Mouse (Mus musculus): ENCODE results near the gene Xpr1.

The Xpr1 gene

DNA sequence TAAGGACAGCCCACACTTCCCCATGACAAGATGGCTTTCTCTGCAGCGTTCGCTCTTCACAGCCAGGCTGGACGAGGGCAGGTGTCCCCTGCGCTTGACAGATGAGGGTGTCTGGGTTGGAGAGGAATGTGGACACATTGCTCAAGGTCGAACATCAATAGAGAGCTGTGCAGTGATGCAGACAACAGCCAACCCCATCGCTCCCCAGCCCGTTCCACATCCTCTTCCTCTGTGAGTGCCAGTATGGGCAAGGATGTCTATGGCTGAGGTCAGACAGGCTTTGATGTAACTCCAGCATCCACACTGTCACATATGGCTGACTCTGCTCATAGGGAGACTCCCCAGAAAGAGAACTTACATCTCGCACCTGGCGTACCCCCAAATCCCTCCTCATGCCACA, 183.8 kb downstream of the Xpr1 start:
- no peak for DNase-seq (ENCODE audit: extremely low read depth, insufficient read length, low spot score)

DNA sequence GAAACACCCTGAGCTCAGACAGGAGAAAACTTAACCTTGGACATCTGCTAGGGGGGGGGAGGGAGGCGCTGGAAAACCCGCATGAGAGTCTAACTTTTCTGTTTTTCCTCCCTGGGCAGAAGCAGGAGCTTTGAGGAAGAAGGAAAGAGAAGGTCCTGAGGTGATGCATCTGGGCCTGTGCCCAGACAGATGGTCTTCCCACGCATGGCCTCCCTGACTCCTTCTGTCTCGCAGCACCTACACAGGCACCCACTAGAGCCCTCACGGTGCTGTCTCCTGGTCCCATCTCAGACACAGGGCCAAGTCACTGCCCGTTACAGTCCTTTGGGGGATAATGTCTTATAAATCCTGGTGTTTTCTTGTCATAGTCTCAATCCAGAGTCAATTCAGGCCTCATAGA, 184.4 kb downstream of the Xpr1 start:
- DNase-seq (ENCODE audit: extremely low read depth, insufficient read length, low spot score): no peak

DNA sequence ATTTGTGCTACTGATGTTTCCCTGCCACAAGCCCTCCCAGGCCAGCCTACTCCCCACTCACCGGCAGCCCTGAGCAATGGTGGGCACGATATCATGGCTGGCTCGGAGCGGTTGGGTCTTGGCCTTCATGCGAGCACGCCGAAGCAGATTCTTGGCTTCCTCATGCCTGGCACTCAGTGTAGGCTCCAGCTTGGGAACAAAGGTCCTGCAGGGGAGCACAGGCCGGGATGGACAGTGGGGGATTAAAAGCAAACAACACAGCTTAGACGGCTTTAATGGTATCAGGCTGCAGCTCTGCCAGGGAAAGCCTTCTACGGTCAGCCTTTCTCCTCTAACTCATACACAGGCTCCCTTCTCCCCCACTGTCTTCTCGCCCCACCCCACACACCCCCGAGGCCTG, 184.8 kb downstream of the Xpr1 start:
- no peak for DNase-seq (ENCODE audit: extremely low read depth, insufficient read length, low spot score)

DNA sequence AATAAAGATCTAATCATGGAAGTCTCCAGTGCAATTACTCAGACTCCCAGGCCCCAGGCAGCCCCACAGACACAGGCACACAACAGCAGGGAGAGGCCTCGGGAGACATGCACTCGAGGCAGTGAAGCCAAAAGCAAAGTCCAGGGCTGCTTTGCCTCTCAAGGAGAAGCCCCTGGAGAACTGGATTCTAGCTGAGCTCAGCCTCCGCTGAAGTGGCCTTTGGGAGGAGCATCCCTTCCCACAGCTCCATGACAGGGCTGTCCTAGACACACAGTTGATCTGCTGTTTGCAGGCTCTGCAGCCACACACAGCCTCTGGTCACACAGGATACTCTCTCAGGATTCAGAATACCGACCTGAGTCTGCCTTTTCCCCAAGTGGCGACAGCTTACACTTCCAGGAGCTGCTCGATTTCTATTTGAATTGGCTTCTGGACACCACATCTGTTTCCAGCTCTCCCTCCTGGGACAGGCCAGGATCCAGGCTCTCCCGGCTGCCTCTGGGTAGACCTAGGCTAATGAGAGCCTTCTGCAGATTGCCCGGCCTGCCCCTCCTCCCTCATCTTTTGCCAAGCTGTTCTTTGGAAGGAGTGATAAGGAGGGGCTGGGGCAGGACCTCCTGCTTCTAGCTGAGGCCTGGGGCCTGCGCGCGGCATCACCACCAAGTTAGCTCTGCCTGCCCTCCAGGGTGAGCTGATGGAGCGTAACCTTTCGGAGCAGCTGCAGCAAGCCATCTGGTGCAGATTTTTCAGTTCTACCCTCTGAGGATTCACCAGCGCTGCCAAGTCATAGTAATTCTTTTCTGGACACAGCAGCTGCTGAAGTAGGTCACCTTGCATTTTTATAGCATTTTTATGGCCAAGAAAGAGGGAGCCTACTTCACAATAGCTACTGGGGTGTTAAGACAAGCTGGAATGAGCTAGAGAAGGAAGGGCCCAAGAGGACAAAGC, 187.5 kb downstream of the Xpr1 start:
- DNase-seq (ENCODE audit: extremely low read depth, insufficient read length, low spot score): no peak

Measured in 3134 (cell line).